Mouse (Mus musculus) midbrain, embryonic 11.5 days (tissue): Measurements from ENCODE around the gene Pak3. TPM values are rescaled to one million over a fixed set of nuclear protein-coding genes. Genes with fewer than 3 reads are reported as not detected.

Experiments
- ATAC-seq: fragments of 200-750 bp; cut with Nextera tagmentation; 2 replicates; pipeline ENCODE4 v1.8.0; 2017; ENCODE audit warnings: moderate TSS enrichment, moderate library complexity; ENCODE audit not compliant: low FRiP score
- DNase-seq: peaks from one replicate; pipeline ENCODE4 v3.0.0; 2015; ENCODE audit warnings: low spot score; ENCODE audit errors: missing footprints
- H3K27ac ChIP-seq: fragments of 300-500 bp; sonication (generic); 2 replicates; pipeline ENCODE4 v1.5.1; 2014; ENCODE audit warnings: low read depth, low read length
- H3K27me3 ChIP-seq: fragments of 300-500 bp; sonication (generic); 2 replicates; pipeline ENCODE4 v1.6.1; 2014; ENCODE audit warnings: mild to moderate bottlenecking, low read length, moderate library complexity, mixed read lengths; ENCODE audit not compliant: control insufficient read depth, insufficient read depth
- H3K36me3 ChIP-seq: fragments of 300-500 bp; sonication (generic); 2 replicates; pipeline ENCODE4 v1.6.1; 2014; ENCODE audit warnings: mild to moderate bottlenecking, low read length, moderate library complexity, mixed read lengths; ENCODE audit not compliant: control insufficient read depth, insufficient read depth
- H3K4me1 ChIP-seq: fragments of 300-500 bp; sonication (generic); 2 replicates; pipeline ENCODE4 v1.6.1; 2014; ENCODE audit warnings: low read length; ENCODE audit not compliant: control insufficient read depth, insufficient read depth
- H3K4me2 ChIP-seq: fragments of 300-500 bp; sonication (generic); 2 replicates; pipeline ENCODE4 v1.6.1; 2014; ENCODE audit warnings: mild to moderate bottlenecking, moderate library complexity
- H3K4me3 ChIP-seq: fragments of 300-500 bp; sonication (generic); 2 replicates; pipeline ENCODE4 v1.5.1; 2014; ENCODE audit warnings: low read depth, low read length
- H3K9ac ChIP-seq: fragments of 300-500 bp; sonication (generic); 2 replicates; pipeline ENCODE4 v1.6.1; 2014; ENCODE audit warnings: low read length
- H3K9me3 ChIP-seq: fragments of 300-500 bp; sonication (generic); 2 replicates; pipeline ENCODE4 v1.6.1; 2016; ENCODE audit warnings: low read length; ENCODE audit not compliant: control insufficient read depth
- WGBS: fragments of 180-500 bp; shearing (Covaris S2); extraction: QIAGEN DNeasy Blood & Tissue Kit; methylation state at CpG from one replicate; pipeline ENCODE4 v1.1.7; 2014; 5-methylcytosine and 5-hydroxymethylcytosine counted together
- polyA plus RNA-seq: library from polyadenylated mRNA; unstranded; fragments of >200 nt; fragmentation: Nextera tagmentation; extraction: Ambion mirVana; gene quantifications from 2 replicates; pipeline ENCODE4 v1.2.1, GENCODE M21; 2014

Pak3 gene
- polyA plus RNA-seq, 1 experiment from 2014 or later, result 103 TPM

DNA sequence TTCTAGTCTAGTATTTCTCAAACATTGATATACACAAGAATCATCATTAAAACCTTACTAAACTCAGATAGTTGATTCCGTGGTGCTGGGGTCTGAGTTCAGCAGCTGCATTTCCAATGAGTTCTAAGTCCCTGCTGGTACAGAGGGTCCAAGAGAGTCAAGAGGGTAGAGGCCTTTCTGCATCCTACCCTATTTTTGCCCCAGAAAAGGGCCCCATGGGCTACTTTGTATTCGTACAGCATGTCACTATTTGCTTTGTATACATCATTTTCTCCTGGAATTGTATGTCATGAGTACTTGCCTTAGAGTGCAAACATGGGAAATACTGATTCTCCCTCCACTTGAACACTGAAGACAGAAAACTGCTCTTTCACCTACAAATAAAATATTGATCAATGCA lies 24.4 kb downstream of the Pak3 start:
- DNase-seq (peak; percentile 84), ATAC-seq (peak; percentile 79)
- WGBS, result 27% methylated on average over 2 of the region's 2 CpGs
- Histone ChIP-seq H3K27ac (peak overlapping the region; percentile 86), H3K4me1 (no peaks in the 10 kb centered on the region), H3K27me3 (peaks cover 3% of the 10 kb centered on the region), H3K4me2 (no peak overlapping the region), H3K9me3 (no peaks in the 10 kb centered on the region), H3K4me3 (no peak overlapping the region), H3K36me3 (no peaks in the 10 kb centered on the region), H3K9ac (no peak overlapping the region)

DNA sequence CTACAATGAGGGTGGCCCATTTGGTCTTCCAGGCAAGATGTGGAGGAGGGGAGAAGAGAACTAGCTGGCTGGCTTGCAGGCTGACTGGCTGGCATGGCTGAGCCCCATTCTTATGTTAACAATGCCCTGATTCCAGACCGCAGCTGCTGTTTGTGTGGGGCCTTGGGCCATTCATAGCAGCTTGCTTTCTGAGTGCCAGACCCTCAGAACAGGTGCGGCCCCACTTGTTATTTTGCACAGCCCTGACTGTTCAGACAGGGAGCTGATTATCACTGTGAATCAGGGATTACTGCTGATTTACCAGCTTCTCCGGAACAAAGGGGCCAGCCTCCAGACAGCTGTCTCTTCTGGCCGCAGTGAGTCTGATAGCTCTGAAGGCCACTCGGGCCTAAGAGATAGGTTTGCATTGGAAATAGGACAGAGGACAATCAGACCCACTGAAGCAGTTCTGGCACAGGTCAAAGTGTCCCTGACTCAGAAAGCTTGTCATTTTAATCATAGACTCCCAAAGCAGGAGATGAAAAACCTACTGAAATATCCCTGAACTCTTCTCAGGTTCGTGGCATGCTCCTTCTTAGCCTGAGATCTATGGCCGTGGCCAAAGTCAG lies 24.9 kb downstream of the Pak3 start:
- WGBS, result 24% methylated on average over 7 of the region's 7 CpGs
- Histone ChIP-seq H3K27me3 (peaks cover 3% of the 10 kb centered on the region), H3K4me3 (no peak overlapping the region), H3K36me3 (no peaks in the 10 kb centered on the region), H3K4me1 (no peaks in the 10 kb centered on the region), H3K27ac (peak overlapping the region; percentile 86), H3K9ac (no peak overlapping the region), H3K9me3 (no peaks in the 10 kb centered on the region), H3K4me2 (no peak overlapping the region)
- DNase-seq, result peak; percentile 89
- peak; percentile 98 for ATAC-seq

DNA sequence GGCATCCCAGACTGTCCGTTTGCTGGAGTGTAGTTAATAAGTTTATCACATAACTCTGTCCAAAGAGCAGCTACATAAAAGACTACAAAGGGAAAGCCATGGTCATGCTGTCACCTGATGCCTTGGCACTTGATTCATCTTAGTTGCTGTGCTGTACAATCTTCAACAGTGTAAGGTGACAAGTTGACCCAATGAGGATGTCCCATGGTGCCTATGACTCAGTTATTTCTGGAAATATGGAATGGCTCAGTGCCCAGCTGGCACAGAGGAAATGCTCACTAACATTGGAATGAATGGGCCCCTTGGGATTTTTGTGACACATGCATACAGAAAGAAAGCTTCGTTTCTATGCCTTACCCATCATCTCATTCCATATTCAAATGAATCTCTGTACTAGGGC lies 55.3 kb downstream of the Pak3 start:
- DNase-seq (no peak), ATAC-seq (no peak)
- H3K9me3 ChIP-seq, result no peaks in the 10 kb centered on the region
- no peak overlapping the region for H3K4me2 ChIP-seq
- no peaks in the 10 kb centered on the region for H3K4me1 ChIP-seq
- no peak overlapping the region for H3K9ac ChIP-seq
- no peaks in the 10 kb centered on the region for H3K36me3 ChIP-seq
- 70% methylated on average over 2 of the region's 2 CpGs for WGBS
- H3K4me3 ChIP-seq, result no peak overlapping the region
- no peak overlapping the region for H3K27ac ChIP-seq
- no peaks in the 10 kb centered on the region; the same call in 1 of the 2 replicates for H3K27me3 ChIP-seq

DNA sequence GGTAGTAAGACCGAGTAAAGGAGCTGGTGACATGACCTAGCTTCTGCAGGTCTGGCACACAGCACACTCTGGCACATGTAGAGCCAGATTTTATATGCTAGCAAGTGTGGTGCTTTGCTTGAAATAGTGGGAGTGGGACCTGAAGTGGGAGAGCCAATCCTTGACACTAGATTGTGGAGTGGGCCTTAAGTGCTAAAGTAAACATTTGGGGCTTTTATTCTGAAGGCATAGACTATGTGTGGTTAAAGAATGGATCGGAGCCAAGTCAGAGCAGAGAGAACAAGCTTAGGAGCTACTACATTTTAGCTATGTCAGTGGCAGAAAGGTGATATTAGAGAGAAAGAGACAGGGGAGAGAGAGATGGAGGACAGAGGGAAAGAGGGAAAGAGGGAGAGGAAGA lies 61.5 kb downstream of the Pak3 start:
- Histone ChIP-seq H3K27ac (no peak overlapping the region), H3K4me1 (no peaks in the 10 kb centered on the region), H3K9me3 (no peaks in the 10 kb centered on the region), H3K27me3 (no peaks in the 10 kb centered on the region; the same call in 1 of the 2 replicates), H3K9ac (no peak overlapping the region), H3K4me3 (no peak overlapping the region), H3K36me3 (no peaks in the 10 kb centered on the region), H3K4me2 (no peak overlapping the region)
- ATAC-seq (no peak), DNase-seq (no peak)
- 93% methylated on average over 2 of the region's 2 CpGs for WGBS

DNA sequence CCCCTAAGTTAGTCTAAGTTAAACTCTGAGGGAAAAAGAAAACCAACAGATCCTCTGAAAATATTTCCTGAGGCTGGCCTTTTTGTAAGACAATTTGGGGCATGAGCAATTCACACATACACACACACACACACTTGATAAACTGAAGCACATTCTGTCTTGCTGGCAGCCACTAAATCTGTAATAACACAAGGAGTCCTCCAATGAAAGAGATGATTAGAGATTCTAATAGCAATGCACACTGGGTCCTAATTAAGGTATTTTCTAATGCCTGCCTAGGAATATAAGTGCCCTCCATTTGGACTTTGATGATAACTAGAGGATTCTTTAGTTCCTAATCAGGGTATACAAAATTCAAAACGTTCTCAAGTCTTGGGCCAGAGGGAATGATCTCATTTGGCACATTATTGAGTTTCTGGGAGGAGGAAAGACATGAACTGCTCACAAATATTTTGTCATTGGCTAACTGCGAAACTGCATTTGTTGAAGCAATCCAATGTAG lies 62.1 kb downstream of the Pak3 start:
- WGBS, result 70% methylated on average over 2 of the region's 2 CpGs
- no peaks in the 10 kb centered on the region for H3K36me3 ChIP-seq
- H3K4me3 ChIP-seq, result no peak overlapping the region
- no peak for ATAC-seq
- H3K4me2 ChIP-seq, result no peak overlapping the region
- no peaks in the 10 kb centered on the region; the same call in 1 of the 2 replicates for H3K27me3 ChIP-seq
- no peaks in the 10 kb centered on the region for H3K9me3 ChIP-seq
- no peaks in the 10 kb centered on the region for H3K4me1 ChIP-seq
- no peak overlapping the region for H3K9ac ChIP-seq
- H3K27ac ChIP-seq, result no peak overlapping the region
- DNase-seq, result no peak

DNA sequence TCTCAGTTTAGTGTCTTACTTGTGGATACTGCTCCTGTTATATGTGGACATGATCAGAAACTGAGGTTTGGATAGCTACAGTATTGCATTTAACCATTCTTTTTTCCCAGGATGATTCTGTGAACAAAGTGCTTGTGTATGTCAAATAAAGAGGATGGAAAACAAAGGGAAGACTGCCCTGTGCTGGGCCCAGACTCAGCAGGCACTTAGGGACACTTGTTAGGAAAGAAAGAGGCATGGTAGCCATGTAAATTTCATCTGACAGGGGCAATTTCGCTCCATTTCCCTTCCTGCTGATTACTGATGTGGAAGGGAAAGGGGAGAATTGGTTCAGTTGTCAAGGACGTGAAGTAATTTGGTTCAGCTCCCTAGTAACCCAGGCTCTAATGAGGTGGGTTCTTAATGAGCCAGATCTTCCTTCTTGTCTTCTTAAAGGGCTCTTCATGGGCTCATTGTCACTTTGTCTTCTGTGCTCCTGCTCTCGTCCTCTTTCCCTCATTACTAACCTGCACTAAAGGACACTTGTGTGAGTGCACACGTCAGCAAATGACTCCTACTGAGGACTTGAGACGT lies 88.6 kb downstream of the Pak3 start:
- peaks cover 3% of the 10 kb centered on the region; the same call in 1 of the 2 replicates for H3K27me3 ChIP-seq
- no peak overlapping the region for H3K9ac ChIP-seq
- H3K4me3 ChIP-seq, result no peak overlapping the region
- no peaks in the 10 kb centered on the region for H3K36me3 ChIP-seq
- no peak overlapping the region for H3K4me2 ChIP-seq
- no peaks in the 10 kb centered on the region for H3K9me3 ChIP-seq
- H3K27ac ChIP-seq, result no peak overlapping the region
- WGBS, result 44% methylated on average over 5 of the region's 5 CpGs
- no peaks in the 10 kb centered on the region for H3K4me1 ChIP-seq
- DNase-seq (no peak), ATAC-seq (no peak)

DNA sequence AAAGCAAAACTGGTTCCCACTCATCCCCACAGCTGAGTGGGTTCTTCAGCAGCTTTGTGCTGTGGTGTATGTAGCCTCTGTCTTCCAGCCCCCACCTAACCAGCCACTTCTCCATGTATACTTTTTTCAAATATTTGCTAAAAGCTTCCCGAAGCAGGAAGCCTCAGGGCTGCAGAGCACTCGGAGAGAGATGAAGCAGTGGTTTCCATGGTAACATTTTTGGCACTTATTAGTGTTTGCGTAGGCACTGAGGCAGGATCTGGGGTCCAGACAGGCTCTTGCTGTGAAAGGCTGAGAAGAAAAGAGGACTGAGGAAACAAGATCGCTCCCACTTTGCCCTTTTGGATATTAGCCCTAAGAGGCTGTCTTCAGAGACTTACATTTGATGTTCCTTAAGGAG lies 100.3 kb downstream of the Pak3 start:
- H3K9ac ChIP-seq, result no peak overlapping the region
- H3K27me3 ChIP-seq, result no peaks in the 10 kb centered on the region
- WGBS, result 38% methylated on average over 4 of the region's 4 CpGs
- no peak overlapping the region for H3K4me2 ChIP-seq
- H3K4me1 ChIP-seq, result no peaks in the 10 kb centered on the region
- no peak for DNase-seq
- peak; percentile 59; the same call in 1 of the 2 replicates for ATAC-seq
- H3K36me3 ChIP-seq, result no peaks in the 10 kb centered on the region
- no peaks in the 10 kb centered on the region for H3K9me3 ChIP-seq
- H3K27ac ChIP-seq, result no peak overlapping the region
- H3K4me3 ChIP-seq, result no peak overlapping the region

DNA sequence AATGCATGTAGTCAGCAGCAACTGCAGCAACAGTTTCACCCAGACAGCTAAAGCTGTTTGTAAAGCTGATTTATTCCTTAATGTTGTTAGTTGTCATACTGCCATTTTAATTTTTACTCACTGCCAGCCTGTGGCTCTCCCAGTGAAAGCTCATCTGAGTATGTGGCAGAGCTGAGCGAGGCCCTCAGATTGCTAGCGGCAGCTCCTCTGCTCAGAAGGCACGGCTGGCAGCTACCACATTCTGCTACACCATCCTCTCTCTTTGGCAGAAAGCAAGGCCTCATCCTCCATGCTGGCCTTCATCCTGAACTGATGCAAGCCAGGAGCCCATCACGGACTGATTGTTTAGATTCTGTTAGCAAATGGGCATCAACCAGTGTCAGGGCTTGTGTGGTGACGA lies 109.4 kb downstream of the Pak3 start:
- Histone ChIP-seq H3K9me3 (no peaks in the 10 kb centered on the region), H3K27ac (no peak overlapping the region), H3K27me3 (peaks cover 5% of the 10 kb centered on the region), H3K9ac (no peak overlapping the region), H3K4me3 (no peak overlapping the region), H3K4me1 (no peaks in the 10 kb centered on the region), H3K36me3 (no peaks in the 10 kb centered on the region), H3K4me2 (no peak overlapping the region)
- 87% methylated on average over 5 of the region's 5 CpGs for WGBS
- DNase-seq, result no peak
- ATAC-seq, result no peak

DNA sequence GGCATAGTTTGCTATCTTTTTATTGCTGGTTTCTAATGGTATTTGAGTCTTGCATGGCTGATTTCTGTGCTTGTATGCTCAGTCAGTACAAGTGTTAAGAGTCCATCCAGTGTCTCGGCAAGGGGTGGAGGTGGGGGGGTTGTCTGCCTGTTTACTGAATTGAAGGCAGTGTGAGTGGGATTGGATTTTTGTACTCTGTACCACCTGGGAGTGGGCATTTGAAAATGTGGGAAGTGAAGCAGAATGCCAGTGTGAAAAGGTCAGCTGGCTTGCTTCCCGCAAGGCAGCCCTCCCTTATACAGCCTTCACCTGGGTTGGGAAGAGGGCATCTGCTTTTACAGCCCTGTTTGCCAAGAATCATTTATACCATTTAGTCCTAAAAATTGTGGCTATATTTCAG lies 125.5 kb downstream of the Pak3 start:
- Histone ChIP-seq H3K36me3 (no peaks in the 10 kb centered on the region), H3K4me2 (no peak overlapping the region), H3K27ac (no peak overlapping the region), H3K4me1 (no peaks in the 10 kb centered on the region), H3K9me3 (no peaks in the 10 kb centered on the region), H3K9ac (no peak overlapping the region), H3K4me3 (no peak overlapping the region), H3K27me3 (peaks cover 24% of the 10 kb centered on the region)
- DNase-seq (no peak), ATAC-seq (no peak)
- WGBS, result 49% methylated on average over 2 of the region's 2 CpGs
